Mouse (Mus musculus) splenic B cell, adult 2 months (primary cell): Measurements from ENCODE around the gene Defb21.

ENCODE experiments used
- DNase-seq: peaks from one replicate; pipeline ENCODE4 v3.0.0-alpha.2; 2011; ENCODE audit warnings: low read depth, low spot score
- H3K27me3 ChIP-seq: 2 replicates; pipeline ENCODE4 v1.6.1; 2012; ENCODE audit warnings: mild to moderate bottlenecking, low read length, moderate library complexity, mixed read lengths; ENCODE audit not compliant: control insufficient read depth, poor library complexity, insufficient read depth, severe bottlenecking
- H3K36me3 ChIP-seq: 2 replicates; pipeline ENCODE4 v1.6.1; 2012; ENCODE audit warnings: mild to moderate bottlenecking, low read length, moderate library complexity, mixed read lengths; ENCODE audit not compliant: control insufficient read depth, poor library complexity, insufficient read depth, severe bottlenecking

Gene Defb21

DNA sequence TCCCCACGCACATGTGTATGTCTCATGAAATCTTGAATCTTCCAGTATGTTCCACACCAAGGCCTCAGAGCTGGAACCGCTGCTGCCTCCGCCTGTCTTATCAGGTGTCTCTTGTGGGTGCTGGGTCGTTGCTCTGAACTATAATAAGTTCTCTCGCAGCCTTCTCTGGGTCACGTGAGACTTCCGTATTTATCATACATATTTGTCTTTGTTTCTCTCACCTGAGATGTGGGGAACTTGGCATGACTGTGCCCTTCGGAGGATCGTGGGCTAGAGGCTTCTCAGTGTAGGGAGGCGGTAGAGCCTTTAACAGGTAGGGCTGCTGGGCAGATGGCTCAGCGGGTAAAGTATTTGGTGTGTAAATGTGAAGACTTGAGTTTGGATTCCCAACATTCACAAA, 8.1 kb downstream of the Defb21 start:
- no peaks in the 10 kb centered on the region for H3K27me3 ChIP-seq
- H3K36me3 ChIP-seq, result no peaks in the 10 kb centered on the region
- DNase-seq, result no peak

DNA sequence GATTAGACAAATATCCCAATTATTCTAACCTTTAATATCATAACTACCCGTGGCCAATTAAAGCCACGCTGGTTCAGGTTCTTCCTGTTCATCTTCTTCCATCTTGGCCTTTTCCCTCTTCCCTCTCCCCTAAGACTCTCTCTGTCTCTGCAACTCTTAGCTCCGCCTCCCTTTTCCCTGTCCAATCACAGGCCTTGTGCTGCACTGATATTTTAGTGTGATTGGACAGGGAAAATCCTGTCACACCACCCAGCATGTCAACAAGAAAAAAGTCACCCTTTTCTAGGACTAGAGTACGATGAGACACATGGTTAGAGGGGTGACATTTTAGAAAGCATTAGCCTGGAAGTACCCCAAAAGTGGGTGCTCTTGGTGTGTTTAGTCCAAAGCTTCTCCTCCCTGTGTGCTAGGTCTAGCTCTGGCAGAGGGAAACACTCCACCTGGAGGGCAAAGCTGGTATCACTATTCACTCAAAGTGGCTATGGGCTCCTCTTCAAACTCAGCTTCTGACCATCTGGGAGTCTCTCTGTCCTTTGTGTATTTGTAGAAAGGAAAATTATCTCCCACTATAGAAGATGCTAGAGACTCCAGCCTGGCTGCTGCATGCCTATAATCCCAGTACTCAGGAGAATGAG, 14.5 kb downstream of the Defb21 start:
- H3K27me3 ChIP-seq, result no peaks in the 10 kb centered on the region

DNA sequence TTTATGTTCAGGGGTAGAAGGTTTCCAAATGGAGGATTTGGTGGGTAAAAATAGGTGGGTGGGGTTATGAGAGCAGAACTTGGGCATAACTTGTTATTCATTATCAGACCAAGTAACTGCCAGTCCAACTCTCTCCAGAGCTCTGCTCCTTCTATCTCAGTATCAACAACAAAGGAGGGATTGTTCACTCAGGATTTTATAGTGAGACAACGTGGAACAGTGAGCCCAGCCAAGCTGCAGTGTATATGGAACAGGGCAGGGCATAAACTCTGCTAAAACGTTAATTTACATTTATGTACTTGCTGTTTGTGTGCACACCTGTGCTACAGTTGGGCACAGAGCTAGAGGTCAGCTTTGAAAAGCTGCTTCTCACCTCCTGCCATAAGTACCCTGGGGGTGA, 15.9 kb downstream of the Defb21 start:
- DNase-seq, result no peak
- Histone ChIP-seq H3K27me3 (no peaks in the 10 kb centered on the region), H3K36me3 (no peaks in the 10 kb centered on the region)

More for the DNA sequence above, 14.5 kb downstream of the Defb21 start:
- H3K36me3 ChIP-seq, result no peaks in the 10 kb centered on the region
- peak; percentile 6 for DNase-seq

DNA sequence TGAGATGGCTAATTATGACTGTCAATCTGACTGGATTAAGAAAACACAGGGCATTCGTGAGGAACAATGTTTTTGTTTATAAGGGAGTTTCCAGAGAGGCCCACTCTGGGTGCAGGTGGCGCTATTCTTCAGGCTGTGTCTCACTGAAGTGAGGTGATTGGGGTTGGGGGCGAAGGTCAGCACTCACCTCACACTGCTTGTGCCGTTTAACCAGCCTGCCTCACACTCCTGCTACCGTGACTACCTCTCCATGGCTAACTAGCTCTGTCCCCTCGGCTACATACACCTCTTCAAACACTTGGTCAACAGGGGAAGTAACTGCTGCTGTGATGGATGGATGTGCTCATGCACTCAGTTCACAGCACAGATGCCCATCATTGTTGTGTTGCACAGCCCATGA, 16.5 kb downstream of the Defb21 start:
- no peak for DNase-seq
- no peaks in the 10 kb centered on the region for H3K36me3 ChIP-seq
- H3K27me3 ChIP-seq, result no peaks in the 10 kb centered on the region

DNA sequence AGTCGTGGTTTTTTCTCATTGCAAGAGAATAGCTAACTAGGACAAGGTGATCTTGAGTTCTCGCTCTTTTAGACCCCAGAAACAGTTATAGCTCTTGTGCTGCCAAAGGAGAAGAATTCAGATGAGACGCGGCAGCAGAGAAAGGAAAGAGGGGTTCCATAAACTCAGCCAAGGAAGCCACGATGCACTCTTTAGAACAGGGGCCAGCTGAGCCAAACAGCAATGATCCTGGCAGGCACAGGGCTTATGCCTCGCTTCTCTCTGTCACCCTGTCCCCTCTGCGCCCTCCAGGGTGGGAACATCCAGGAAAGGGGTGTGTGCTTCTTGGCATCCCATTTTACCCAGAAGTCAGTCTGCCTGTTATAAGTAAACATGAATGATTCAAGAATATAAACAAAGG, 26.8 kb downstream of the Defb21 start, which contains the start of gene Defb45:
Gene Defb45 (minus strand): TSS at position 101 of the 400 bp plus-strand sequence.
- Histone ChIP-seq H3K27me3 (no peaks in the 10 kb centered on the region), H3K36me3 (no peaks in the 10 kb centered on the region)
- no peak for DNase-seq

DNA sequence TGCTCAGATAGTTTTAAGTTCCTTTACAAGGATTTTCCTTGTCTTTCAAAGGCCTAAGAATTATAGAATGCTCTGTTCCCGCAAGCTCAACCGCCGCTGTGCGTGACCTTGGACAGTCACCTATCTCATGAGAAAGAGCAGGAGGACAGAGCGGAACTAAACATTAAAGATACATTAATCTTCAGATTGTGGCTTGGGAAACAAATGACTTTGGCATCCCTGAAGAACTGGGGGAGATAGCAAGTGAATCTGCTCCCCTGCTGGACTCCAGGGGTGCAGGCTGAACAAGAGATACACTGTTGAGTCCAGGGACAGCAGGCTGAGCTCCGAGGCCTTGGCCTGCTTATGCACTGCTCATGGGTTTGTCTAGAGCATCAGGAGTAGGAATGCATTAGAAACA, 27.5 kb downstream of the Defb21 start:
- DNase-seq, result no peak
- Histone ChIP-seq H3K27me3 (no peaks in the 10 kb centered on the region), H3K36me3 (no peaks in the 10 kb centered on the region)

DNA sequence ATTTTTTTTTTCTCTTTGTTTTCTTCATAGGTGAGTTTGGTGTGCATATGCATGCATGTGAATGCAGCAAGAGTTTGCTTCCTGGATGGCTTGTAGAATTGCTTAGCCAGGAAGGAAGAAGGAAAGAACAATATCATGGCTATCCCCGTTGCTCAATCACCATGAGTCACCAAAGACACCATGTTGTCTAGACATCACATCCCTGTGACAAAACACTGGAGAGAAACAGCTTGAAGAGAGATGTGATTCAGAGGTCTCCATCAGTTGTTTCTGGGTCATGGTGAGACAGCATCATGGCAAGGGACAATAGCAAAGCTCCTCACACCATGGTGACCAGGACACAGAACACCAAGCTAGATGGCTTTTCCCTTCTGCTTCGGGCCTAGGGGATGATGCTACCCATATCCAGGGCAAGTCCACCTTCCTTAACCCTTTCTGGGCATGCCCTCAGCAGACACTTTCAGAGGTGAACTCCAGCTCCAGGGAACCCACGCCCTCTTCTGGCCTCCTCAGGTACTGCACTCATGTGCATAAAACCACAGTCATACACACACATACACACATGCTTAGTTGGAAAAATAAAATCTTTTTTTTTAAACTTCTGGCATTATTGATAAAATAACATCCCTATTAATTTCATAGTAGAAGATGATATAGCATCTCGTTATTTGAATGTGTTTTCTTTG, 28.9 kb downstream of the Defb21 start:
- Histone ChIP-seq H3K27me3 (no peaks in the 10 kb centered on the region), H3K36me3 (no peaks in the 10 kb centered on the region)
- no peak for DNase-seq

DNA sequence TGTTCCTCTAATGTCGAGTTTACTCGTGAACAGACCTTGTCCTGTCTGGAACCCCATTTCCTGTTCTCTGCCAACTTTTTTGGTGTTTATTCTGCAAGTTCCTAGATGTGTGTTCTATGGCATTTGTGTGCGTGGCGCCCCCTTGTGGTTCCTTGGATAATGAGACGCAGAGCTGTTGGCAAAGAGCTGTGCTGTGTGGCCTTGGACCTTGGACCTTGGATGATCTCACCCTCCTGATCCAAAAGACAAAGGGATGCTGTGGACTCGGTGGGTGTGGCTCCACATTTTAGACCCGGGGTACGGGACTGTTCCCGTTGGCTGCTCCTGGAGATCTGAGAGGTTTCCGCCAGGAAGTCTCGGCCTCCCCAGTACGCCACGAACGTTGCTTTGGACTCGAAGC, 31.5 kb downstream of the Defb21 start, which contains the start of gene Defb36:
Gene Defb36 (plus strand): TSS at position 271 of the 400 bp plus-strand sequence.
- peak; percentile 24 for DNase-seq
- no peaks in the 10 kb centered on the region for H3K27me3 ChIP-seq
- H3K36me3 ChIP-seq, result no peaks in the 10 kb centered on the region

DNA sequence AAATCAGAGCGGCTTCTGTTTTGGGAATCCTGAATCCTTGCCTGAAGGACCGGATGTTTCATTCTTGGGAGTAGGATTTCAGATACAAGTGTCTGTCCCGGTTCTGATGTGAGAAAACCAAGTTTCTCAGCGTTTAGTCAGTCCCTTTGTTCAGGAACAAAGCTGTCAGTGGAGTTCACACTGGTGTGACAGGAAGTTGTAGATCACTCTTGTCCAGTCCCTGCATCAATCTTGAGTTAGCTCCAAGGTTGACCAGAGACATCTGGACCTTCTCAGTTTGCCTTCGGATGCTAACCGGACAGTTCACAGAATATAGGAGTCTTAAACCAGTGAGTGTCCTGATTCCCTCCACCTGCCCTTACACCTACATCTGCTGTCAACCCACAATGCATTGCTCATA, 35.2 kb downstream of the Defb21 start:
- no peak for DNase-seq
- no peaks in the 10 kb centered on the region for H3K27me3 ChIP-seq
- H3K36me3 ChIP-seq, result no peaks in the 10 kb centered on the region

DNA sequence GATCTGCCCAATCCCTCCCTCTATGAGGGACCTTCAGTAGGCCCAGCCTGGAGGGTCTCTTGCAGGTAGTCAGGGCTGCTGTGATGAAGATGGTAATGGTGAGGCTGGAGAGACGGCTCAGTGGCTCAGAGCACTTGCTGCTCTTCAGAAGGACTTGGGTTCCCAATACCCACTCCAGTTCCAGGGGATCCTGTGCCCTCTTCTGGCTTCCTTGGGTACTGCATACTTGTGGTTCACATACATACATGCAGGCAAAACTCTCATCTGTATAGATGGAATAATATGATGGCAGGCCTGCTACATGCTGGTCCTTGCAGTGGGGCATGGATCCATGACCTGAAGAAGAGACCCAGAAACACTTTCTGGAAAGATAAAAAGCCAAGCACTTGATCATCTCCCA, 36.2 kb downstream of the Defb21 start:
- H3K27me3 ChIP-seq, result no peaks in the 10 kb centered on the region
- H3K36me3 ChIP-seq, result no peaks in the 10 kb centered on the region
- DNase-seq, result no peak

DNA sequence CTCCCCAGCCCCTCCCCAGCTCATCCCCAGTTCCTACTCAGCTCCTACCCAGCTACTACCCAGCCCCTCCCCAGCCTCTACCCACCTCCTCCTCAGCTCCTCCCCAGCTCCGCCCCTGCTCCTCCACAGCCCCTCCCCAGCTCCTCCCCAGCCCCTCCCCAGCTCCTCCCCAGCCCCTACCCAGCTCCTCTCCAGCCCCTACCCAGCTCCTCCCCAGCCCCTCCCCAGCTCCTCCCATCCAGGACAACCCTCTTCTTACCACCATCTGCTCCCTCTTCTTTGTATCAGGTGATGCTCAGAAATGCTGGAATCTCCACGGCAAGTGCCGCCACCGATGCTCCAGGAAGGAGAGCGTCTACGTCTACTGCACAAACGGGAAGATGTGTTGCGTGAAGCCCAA, 39.6 kb downstream of the Defb21 start:
- Histone ChIP-seq H3K27me3 (no peaks in the 10 kb centered on the region), H3K36me3 (no peaks in the 10 kb centered on the region)
- DNase-seq, result no peak

DNA sequence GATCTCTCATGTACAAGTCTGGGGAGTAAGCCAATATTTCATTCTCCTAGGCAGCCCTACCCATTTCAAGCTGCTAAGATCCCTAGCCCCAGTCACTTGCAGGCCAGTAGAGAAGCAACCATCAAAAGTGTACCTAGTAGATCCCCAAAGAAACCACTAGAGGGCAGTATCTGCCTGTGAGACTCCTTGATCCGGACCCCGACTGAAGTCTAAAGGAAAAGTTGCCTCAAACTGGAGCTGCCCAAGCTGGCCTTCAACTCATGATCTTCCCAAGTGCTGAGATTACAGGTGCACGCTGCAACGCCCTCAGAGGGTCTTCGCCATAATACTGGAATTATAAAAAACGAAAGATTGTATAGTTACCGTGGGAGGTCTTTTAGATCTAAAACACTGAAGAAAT, 43.0 kb downstream of the Defb21 start:
- peak; percentile 66 for DNase-seq
- no peaks in the 10 kb centered on the region for H3K27me3 ChIP-seq
- H3K36me3 ChIP-seq, result no peaks in the 10 kb centered on the region

DNA sequence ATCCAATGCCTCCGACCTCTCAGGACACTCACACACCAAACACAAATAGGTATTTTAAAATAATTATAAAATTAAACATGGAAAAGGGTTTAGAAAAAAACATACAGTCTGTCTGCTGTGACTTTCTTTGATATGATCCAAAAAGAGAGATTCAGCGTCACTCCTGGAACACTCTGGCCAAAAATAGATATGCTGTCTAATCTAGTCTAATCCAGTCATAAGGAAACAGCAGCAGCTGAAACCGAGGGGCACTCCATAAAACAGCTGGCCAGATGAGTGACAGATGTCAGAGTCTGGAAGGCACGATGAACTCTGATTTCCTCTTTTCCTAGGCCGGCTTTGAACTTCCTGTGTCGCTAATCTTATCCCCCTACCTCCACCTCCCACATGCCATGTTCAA, 43.9 kb downstream of the Defb21 start:
- no peaks in the 10 kb centered on the region for H3K27me3 ChIP-seq
- DNase-seq, result no peak
- no peaks in the 10 kb centered on the region for H3K36me3 ChIP-seq

DNA sequence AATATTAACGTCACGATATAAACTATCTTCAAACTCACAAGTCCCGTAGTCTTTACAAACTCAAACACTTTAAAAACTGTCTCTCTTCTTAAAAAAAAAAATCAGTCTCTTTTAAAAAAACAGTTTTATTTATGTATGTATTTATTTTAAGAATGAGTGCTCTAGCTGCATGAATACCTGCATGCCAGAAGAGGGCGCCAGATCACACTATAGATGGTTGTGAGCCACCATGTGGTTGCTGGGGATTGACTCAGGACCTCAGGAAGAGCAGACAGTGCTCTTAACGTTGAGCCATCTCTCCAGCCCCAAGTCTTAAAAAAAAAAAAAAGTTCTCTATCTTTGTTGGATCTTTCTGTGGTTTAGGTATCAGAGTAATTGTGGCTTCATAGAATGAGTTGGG, 44.8 kb downstream of the Defb21 start:
- no peaks in the 10 kb centered on the region for H3K27me3 ChIP-seq
- peak; percentile 45 for DNase-seq
- no peaks in the 10 kb centered on the region for H3K36me3 ChIP-seq

DNA sequence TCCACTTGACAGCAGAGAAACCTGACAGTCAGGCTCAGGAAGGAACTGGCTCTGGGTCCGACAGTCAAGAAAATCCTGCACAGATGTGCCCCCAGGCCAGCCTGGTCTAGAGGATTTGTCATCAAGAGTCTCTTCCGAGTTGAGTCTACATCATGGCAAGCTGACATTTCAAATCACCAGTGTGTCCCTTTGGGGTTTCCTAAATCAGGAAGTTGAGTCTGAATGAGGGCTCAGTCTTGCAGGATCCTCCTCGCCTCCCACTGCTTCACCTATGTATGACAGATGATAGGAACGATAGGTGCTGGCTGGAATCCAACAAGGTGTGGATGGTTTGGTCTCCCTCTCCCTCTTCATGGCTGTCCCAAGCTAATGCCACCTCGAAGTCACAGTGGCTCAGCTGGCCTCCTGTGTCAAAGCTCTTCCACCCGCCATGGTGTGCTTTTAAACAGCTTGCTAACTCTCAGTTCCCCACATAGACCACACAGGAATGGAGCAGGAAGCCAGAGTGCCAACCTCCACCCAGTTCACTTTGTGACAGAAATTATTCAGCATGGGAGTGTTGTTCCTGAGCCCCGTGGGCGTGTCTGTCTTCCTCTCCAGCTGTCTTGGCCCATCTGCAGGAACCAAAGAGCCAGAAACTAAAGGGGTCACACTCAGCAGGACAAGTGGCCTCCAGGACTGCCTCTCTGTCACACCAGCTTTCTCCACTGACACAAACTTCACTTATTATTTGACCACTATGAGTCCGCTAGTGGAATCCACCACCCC, 48.0 kb downstream of the Defb21 start:
- no peaks in the 10 kb centered on the region for H3K27me3 ChIP-seq
- H3K36me3 ChIP-seq, result no peaks in the 10 kb centered on the region
- no peak for DNase-seq
